Mouse (Mus musculus) G1E (cell line): Measurements from ENCODE around the gene Ephx4.

Experiments
- CTCF ChIP-seq: IDR thresholded peaks from 2 replicates; pipeline ENCODE4 v1.5.1; 2012; ENCODE audit warnings: low read depth, low read length, inconsistent platforms, mixed read lengths
- GATA1 ChIP-seq: IDR thresholded peaks from 2 replicates; pipeline ENCODE4 v1.6.1; 2012; ENCODE audit warnings: borderline replicate concordance, low read length, inconsistent platforms, mixed read lengths
- GATA2 ChIP-seq: IDR thresholded peaks from 2 replicates; pipeline ENCODE4 v1.6.1; 2012; ENCODE audit warnings: low read depth, low read length, inconsistent platforms, borderline replicate concordance
- POLR2AphosphoS5 ChIP-seq: IDR thresholded peaks from 2 replicates; pipeline ENCODE4 v1.6.1; 2012; ENCODE audit warnings: low read depth, low read length, inconsistent platforms; ENCODE audit not compliant: insufficient replicate concordance
- TAL1 ChIP-seq: conservative IDR thresholded peaks from 2 replicates; pipeline ENCODE4 v1.6.1; 2012; ENCODE audit warnings: low read depth, low read length, inconsistent platforms, mixed read lengths

DNA sequence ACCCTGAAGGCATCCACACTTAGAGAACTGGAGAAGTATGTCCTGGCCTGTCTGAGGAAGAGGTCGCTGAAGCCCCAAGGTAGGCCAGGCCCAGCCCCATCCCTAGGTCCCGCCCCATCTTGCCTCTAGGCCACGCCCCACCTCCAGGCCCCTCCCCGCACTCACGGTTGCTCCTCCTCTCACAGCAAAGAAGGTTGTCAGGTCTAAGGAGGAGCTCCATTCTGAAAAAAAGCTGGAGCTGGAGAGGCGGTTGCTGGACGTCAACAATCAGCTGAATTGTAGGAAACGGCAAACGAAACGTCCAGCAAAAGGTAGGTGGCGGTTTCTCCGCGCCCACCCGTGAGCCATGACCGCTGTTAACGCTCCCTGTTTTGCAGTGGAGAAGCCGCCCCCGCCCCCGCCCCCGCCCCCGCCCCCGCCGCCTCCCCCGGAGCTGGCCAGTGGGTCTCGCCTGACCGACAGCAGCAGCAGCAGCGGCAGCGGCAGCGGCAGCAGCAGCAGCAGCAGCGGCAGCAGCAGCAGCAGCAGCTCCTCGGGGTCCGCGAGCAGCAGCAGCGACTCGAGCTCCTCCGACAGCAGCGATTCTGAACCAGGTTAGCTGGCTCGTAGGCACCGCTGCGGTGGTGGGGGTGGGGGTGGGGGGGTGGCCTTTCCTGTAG, 43.0 kb upstream of the Ephx4 start:
- TF ChIP-seq CTCF (no peak), GATA2 (no peak), TAL1 (no peak), GATA1 (no peak), POLR2AphosphoS5 (no peak)
